ENCODE assay signal across 10 mouse cellular contexts in the genomic region with DNA sequence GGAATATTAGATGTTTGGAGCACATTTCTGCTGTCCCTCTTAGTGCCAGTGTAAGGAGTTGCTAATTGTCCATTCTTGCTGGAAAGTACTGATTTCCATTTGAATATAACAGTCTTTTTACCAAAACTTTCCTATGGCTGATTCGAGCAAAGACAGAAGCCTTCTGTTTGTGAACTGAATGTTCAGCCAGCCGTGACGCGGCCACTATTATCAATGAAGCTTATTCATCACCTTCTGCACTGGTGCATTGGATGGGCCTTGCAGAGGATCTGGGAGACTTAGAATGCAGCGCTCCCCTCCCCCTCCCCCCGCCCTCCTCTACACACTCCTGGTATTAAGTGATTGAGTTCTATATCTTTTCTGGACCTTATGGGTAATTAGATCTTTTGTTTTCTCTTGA. TPM values are rescaled to one million over a fixed set of nuclear protein-coding genes. Genes with fewer than 3 reads are reported as not detected.
A peak's percentile ranks its signal among the peaks of the same experiment; 100 is the strongest.
DNase-seq lines count a peak whose midpoint lies in the region; ATAC-seq lines count a peak whose summit lies in the region.
"Had no signal": no experiment of that assay in that cellular context is flagged by ENCODE, and none has a peak within 500 bp of the region (broad histone marks: within the 10 kb centered on the region; RNA-seq: fewer than 3 reads in every experiment).

No protein-coding gene starts in this region.

- peak; percentile 77 for DNase-seq in right cerebral cortex, adult 18-20 months
- DNase-seq in right cerebral cortex, postnatal 25 days: no peak
- DNase-seq in heart, postnatal 10 days: no peak
- no peak for DNase-seq in heart, postnatal 4 days
- no peak for DNase-seq in urinary bladder, postnatal 14 days (ENCODE audit: low spot score)
- DNase-seq: kidney, adult 11 months; liver, postnatal 0 days had no signal

- no peak overlapping the region for H3K4me3 ChIP-seq in hindbrain, embryonic 16.5 days (ENCODE audit: low read length)
- no peak overlapping the region for H3K4me3 ChIP-seq in midbrain, embryonic 12.5 days

- H3K9ac ChIP-seq in hindbrain, embryonic 16.5 days (ENCODE audit: low read depth, low read length): no peak overlapping the region
- H3K9ac ChIP-seq in midbrain, embryonic 12.5 days (replicated peaks): no peak overlapping the region
- H3K9ac ChIP-seq: liver, postnatal 0 days had no signal

- ATAC-seq in hindbrain, embryonic 16.5 days: peak; percentile 85
- ATAC-seq in midbrain, embryonic 12.5 days (ENCODE audit: low FRiP score, low read depth): peak; percentile 89
- ATAC-seq in megakaryocyte progenitor cell, adult 5-6 weeks (replicated peaks; ENCODE audit: poor library complexity): no peak
- ATAC-seq: liver, postnatal 0 days had no signal

- 11% methylated on average over 6 of the region's 6 CpGs for WGBS in hindbrain, embryonic 16.5 days
- whole genome bisulfite sequencing in midbrain, embryonic 12.5 days: 27% methylated on average over 6 of the region's 6 CpGs

- peaks cover 6% of the 10 kb centered on the region for H3K4me1 ChIP-seq in hindbrain, embryonic 16.5 days (ENCODE audit: control insufficient read depth, insufficient read depth, low read depth, low read length)
- peaks cover 31% of the 10 kb centered on the region for H3K4me1 ChIP-seq in midbrain, embryonic 12.5 days

- intact Hi-C loops in heart, postnatal 10 days (cut with DNase I): no loop called here

- no peaks in the 10 kb centered on the region for H3K9me3 ChIP-seq in hindbrain, embryonic 16.5 days (ENCODE audit: control insufficient read depth, low read length)
- H3K9me3 ChIP-seq in midbrain, embryonic 12.5 days: no peaks in the 10 kb centered on the region

- no peaks in the 10 kb centered on the region for H3K27me3 ChIP-seq in hindbrain, embryonic 16.5 days (replicated peaks; ENCODE audit: control insufficient read depth, insufficient read depth, low read length)
- no peaks in the 10 kb centered on the region for H3K27me3 ChIP-seq in midbrain, embryonic 12.5 days

- H3K4me2 ChIP-seq in hindbrain, embryonic 16.5 days (ENCODE audit: low read length): no peak overlapping the region
- no peak overlapping the region for H3K4me2 ChIP-seq in midbrain, embryonic 12.5 days (replicated peaks)

- H3K27ac ChIP-seq in hindbrain, embryonic 16.5 days (ENCODE audit: low read depth, low read length): peak overlapping the region; percentile 57; the same call in 1 of the 2 replicates
- H3K27ac ChIP-seq in midbrain, embryonic 12.5 days (replicated peaks): peak overlapping the region; percentile 61

- no peaks in the 10 kb centered on the region for H3K36me3 ChIP-seq in hindbrain, embryonic 16.5 days (ENCODE audit: control insufficient read depth, insufficient read depth, low read length)
- no peaks in the 10 kb centered on the region for H3K36me3 ChIP-seq in midbrain, embryonic 12.5 days

RNA-seq across cellular contexts. Expression of a gene that starts 48.8 kb away (rescaled TPM):
- 3.6 and 4.3 TPM in 2 replicates for polyA plus RNA-seq in hindbrain, embryonic 16.5 days (2015; fragmentation: Nextera tagmentation; extraction: Ambion mirVana)
- 1.8 TPM in 2 replicates for polyA plus RNA-seq in midbrain, embryonic 12.5 days (2016; fragmentation: Nextera tagmentation; extraction: Ambion mirVana)
- not detected in 2 replicates for total RNA-seq in megakaryocyte progenitor cell, adult 5-6 weeks (2015)
- total RNA-seq in megakaryocyte progenitor cell, adult 5-6 weeks (2017): not detected in 2 replicates
- under 1 TPM; 0.42 to 0.57 TPM for total RNA-seq in heart, postnatal 10 days (2021)
- total RNA-seq in heart, postnatal 4 days (2021): under 1 TPM; 0.14 to 0.29 TPM
